Mouse (Mus musculus): ENCODE results near the gene Kif16b.
"Not testable (repeated sequence)": the region's sequence is repeated elsewhere in the genome, so short reads cannot be mapped to it uniquely, and the experiment has no call there.

Kif16b gene

GRCm38 (mm10) chr2:142590284-142590724, 311.0 kb downstream of the Kif16b start:
- no peak for DNase-seq (ENCODE audit: low spot score)

- no peak for DNase-seq (ENCODE audit: low spot score)
Observed at GRCm38 (mm10) chr2:142589403-142590283, 311.7 kb downstream of the Kif16b start.

GRCm38 (mm10) chr2:142585845-142586244, 315.5 kb downstream of the Kif16b start:
- DNase-seq (ENCODE audit: low spot score): no peak

- no peak for DNase-seq (ENCODE audit: low spot score)
Observed at GRCm38 (mm10) chr2:142584851-142585737, 316.2 kb downstream of the Kif16b start.

GRCm38 (mm10) chr2:142580449-142580848, 320.9 kb downstream of the Kif16b start:
- no peak for DNase-seq (ENCODE audit: low spot score)

GRCm38 (mm10) chr2:142577414-142577813, 323.9 kb downstream of the Kif16b start:
- DNase-seq (ENCODE audit: low spot score): not testable (repeated sequence)

GRCm38 (mm10) chr2:142569771-142570170, 331.6 kb downstream of the Kif16b start:
- DNase-seq (ENCODE audit: low spot score): no peak

Data from c-Kit-positive CD71-positive TER-119-positive erythroid progenitor cells, embryonic 14.5 days (primary cell).